Mouse (Mus musculus): ENCODE results near the gene Zfhx3.

GRCm38 (mm10) chr8:108711490-108711793, 769.0 kb downstream of the Zfhx3 start:
- TF ChIP-seq CTCF (IDR thresholded peaks at IDR 0.05; ENCODE audit: low read depth, low read length) (no peak), POLR2A (IDR thresholded peaks at IDR 0.05; ENCODE audit: borderline replicate concordance, low read depth, low read length) (no peak)
